Mouse (Mus musculus): Measurements from ENCODE around the gene Uggt1.

Uggt1 gene

DNA sequence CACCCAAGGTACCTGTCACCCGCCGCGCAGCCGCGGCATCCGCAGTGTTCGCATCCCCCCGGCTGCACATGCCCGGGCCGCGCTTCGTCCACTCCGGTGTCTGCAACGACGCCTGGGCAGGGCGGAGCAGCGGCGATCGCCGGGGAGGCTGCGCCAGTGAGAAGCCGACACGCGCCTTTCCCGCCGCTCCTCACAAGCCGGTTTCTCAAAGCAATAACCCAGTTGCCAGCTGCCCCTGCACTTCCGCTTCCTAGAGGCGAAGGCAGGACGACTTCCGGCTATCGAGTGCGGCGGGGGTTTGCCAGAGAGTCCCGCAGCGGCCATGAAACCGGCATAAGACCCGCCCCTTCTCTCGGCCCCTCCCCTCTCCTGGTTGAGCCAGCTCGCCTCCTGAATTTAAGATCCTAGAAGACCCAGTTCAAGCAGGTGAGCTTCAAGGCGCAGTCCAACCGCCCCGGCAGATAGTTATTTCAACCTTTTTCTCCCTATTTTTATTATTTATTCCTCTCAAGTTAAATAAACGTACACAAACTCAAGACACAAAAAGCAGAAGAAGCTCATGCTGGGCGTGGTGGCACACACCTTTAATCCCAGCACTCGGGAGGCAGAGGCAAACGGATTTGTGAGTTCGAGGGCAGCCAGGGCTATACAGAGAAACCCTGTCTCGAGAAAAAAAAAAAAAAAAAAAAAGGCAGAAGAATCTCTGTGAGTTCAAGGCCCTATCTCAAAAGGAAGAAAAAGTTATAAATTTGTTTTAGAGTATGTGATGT is at the start of gene Uggt1:
TSS of gene Uggt1 (minus strand) at position 663 of the 770 bp plus-strand sequence.
- DNase-seq (ENCODE audit: low spot score): peak; percentile 92

DNA sequence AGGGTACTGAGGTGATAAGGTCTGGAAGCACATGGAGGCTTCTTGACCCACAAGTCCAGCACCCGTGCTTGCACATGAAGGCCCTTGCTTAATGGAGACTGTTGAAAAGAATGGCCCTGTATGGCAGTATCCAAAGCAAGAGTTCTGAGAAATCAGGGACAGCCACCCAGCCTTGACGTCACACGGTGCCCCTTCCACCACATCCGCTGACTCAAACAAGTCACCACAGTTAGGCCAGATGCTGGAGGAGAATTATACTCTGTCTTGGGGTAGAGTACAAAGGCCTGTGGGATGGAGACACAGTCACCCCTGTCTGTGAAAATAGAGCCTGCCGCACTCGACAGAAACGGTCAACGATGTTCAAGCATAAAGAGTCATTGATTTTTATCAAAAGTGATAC is 49.0 kb upstream of the Uggt1 start:
- no peak for DNase-seq (ENCODE audit: low spot score)

DNA sequence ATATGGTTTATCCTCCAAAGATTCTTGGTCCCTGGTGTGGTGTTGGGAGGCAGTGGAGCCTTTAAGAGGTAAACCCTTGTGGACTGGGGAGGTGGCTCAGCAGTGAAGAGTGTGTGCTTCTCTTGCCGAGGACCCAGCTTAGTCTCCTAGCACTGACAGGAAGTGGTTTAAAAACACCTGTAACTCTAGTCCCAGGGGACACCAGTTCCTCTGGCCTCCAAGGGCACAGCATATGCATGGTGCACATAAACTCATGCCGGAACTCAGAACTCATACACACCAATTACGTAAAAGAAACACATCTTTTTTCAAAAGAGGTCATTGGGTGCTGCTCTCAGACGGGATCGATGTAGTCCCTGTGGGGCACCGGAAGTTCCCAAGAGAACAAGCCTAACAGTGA is 37.3 kb upstream of the Uggt1 start:
- DNase-seq (ENCODE audit: low spot score): no peak

DNA sequence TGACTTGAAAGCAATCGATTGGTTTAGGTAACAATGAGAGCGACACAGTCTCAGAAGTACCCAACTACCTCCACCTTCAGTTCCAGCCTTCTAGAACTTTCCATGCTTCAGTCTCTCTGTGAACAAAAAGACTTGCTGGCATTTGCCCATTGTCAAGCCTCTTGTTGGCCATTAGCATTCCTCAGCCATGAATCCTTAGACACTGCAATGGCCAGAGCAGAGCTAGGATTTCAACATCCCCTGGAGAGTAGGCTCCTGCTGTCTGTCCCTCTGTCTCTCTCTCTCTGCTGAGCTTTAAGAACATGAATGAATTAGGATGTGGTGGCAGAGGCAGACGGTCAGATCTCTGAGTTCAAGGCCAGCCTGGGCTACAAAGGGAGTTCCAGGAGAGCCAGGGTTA is 36.4 kb upstream of the Uggt1 start:
- no peak for DNase-seq (ENCODE audit: low spot score)

- peak; percentile 72 for DNase-seq (ENCODE audit: low spot score)
Observed at GRCm38 (mm10) chr1:36279202-36279601, 34.7 kb upstream of the Uggt1 start.

DNA sequence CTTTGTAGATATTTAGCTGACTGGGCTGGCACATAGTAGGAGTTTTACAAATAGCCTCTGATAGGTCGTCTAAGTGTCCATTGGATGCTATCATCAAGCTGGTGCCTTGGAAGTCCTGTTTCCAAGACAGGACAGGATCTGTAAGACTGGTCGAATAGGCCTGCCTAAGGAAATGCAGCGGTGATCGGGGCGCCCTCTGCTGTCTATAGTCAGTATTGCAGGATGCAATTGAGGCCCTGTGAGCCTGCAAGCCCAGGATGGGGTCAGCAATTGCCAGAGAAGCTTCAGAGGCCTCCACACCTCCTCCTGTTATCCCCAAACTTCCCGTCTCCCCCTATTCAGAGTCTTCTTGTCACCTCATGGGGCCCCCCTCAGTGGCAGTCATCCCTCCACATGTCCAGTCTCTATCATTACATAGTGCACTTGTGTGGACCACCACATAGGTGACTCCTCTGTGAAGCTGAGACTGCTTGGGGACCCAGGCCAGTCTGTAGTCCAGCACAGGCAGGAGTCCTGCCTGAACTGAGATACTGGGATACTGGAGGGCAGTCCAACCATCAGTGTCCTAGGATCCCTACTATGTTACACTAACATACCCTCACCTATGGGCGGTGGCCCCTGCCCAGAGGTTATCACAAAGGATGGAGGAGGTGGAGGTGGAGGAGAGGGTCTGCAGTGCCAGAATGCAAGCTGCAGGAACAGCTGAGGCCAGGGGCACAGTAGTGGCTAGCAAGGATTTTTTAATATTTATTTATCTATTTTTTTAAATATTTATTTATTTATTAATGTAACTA is 32.9 kb upstream of the Uggt1 start:
- peak; percentile 72 for DNase-seq (ENCODE audit: low spot score)

DNA sequence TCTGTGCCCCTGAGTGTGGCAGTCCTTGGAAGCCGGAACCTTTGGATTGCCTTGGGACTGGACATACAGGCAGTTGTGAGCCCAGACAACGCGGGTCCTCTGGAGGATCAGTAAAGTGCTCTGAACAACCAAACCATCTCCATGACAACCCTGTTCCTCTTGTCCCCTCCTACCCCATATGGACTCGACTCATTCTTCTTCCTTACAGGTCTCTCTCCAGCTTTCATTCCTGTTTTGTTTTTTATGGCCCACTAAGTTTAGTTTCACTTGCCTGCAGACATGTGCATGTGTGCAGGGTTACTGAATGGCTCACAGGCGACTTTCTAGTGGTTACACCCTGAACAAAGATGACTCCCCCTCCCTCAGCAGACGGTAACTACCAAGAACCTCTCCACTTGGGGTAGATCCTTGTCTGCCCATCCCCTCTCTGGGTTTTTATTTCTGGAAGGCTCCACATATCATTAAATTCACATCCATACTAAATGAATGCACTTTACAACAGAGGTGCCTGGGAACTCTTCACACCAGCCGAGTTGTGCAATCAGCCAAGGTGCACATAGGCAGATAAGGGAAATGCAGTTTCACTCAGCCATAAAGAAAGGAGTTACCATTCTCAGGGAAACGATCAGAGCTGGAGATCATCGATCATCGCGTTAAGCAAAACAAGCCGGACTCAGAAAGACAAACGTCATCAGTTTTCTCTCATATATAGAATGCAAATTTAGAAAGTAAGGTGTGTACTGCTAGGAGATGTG is 31.3 kb upstream of the Uggt1 start:
- no peak for DNase-seq (ENCODE audit: low spot score)

- no peak for DNase-seq (ENCODE audit: low spot score)
Observed at GRCm38 (mm10) chr1:36274455-36274854, 29.9 kb upstream of the Uggt1 start, which contains the start of gene Neurl3. Gene Neurl3, minus strand, starts transcription at chr1:36274679.

DNA sequence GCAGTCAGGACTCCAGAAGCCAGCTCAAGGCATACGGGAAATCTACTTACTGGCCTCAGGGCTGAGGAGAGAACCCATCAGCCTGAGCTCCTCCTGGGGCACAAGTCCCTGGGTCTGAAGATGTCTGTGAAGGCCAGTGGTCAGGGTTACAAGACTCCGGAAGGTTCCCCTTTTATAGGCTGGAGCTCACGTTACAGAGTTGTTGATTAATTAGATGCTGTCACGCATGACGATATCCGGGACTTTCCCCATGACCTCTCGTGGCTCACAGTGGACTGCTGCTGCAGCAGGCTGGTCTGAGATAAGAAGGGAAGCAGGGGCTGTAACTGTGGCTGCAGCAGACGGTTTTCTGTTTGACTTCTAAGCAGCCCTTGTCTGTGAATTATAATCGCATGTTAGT is 28.8 kb upstream of the Uggt1 start:
- peak; percentile 30 for DNase-seq (ENCODE audit: low spot score)

GRCm38 (mm10) chr1:36272546-36272945 is 28.0 kb upstream of the Uggt1 start:
- DNase-seq (ENCODE audit: low spot score): no peak

DNA sequence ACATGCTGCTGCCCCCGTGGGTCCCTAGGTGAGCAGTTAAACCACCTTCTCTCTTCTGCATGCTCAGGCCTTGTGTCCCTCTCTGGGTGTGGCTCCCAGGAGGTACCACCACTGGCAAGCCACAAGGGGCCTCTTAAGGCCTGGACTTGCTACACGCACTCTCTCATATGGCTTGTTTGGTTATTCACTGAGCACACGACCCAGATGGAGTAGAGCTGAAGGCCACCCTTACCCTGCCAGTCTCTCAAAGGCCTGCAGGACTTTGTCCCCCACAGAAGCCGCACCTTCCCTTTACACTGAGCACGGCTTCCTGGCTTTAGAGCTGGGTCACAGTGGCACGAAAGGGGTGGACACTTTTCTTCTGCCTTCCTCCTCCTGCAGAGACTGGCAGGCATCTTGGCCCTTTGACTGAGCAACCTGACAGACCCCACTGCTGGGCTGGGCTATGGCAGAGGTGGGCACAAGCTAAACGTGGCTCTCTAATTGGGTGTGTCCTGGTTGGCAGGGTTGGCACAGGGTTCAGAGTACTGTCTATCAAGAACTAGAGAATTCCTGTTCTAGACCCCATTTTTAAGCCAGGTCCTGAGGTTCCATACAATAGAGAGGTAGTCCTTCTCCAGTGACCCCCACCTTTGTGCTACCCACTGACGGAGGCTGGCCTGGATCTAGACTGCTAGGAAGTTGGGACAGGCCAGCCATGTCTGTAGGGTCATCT is 27.2 kb upstream of the Uggt1 start:
- DNase-seq (ENCODE audit: low spot score): no peak

DNA sequence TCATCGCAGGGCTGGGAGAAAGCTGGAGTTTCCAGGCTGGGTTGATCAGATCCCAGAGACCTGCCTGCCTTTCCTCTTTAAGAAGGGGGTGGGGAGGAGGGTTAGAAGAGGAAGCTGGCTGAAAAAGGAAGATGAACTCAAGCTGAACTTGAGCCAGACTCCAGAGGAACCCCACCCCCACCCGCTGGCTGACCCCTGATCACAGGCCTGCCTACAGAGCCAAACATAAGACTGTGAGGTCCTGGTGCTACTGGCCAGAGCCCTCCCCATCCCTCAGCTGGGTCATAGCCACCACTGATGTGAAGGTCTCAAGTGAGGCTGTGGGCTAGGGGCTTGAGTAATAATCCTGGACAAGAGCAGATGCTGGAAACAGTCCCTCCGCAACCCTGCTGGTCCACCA is 26.1 kb upstream of the Uggt1 start:
- no peak for DNase-seq (ENCODE audit: low spot score)

DNA sequence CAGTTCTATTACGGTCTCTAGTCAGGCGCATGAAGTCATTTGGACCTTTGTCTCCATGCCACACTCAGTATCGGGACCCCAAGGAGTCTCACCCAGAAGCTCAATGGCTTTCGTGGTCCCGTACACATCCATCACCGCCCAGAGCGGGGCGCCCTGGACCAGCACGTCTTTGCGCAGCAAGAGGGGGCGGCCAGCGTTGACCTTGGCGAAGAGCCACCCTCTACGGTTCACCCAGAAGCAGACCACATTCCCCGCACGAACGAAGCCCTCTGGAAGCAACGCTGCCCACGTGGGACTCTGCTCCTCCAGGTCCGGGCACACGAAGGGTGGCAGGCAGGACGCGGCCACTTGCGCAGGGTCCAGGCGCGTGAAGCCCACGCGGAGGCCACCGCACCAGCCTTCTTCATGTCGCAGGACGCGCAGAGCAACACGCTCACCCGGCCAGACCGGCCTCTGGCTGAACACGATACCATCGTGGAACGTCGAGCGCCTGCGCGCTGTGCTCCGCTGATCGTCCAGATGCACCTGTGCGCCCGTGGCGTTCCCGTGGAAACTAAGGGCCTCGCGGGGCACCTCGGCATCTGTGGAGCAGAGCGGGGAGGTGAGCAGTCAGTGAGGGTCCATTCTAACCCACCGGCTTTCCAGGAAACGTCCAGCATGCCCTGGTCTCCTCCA is 24.7 kb upstream of the Uggt1 start:
- DNase-seq (ENCODE audit: low spot score): no peak

DNA sequence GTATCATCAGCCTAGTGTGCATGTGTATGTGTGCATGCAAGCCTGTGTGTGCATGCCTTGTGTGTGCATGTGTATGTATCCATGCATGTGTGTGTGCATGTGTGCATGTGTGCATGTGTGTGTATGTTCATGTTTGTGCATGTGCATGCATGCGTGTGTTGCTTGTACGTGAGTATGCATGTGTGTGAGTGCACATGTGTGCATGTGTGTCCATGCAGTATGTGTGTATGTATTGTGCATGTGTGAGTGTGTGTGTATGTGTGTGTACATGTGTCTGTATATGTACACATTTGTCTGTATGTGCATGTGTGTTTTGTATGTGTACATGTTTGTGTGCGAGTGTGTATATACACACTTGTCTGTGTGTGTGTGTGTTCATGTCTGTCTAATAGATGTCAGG is 23.1 kb upstream of the Uggt1 start:
- no peak for DNase-seq (ENCODE audit: low spot score)

DNA sequence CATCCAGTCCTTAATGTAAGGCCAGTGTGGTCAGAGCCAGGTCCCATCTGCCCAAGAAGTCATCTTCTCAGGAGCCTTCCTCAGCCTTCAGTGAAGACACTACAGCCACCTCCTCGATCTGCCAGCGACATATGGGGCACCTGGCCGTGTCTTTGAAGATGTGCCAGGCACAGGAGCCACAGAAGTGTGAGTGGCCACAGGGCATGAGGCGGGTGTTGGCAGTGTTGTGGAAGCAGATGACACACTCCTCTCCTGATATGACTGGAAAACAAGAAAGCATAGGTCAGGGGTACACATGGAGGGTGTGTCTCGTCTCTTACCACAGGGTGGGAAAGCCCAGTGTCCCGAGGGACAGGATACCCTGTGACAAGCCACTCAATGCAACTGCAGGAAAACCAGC is 21.8 kb upstream of the Uggt1 start:
- DNase-seq (ENCODE audit: low spot score): no peak

DNA sequence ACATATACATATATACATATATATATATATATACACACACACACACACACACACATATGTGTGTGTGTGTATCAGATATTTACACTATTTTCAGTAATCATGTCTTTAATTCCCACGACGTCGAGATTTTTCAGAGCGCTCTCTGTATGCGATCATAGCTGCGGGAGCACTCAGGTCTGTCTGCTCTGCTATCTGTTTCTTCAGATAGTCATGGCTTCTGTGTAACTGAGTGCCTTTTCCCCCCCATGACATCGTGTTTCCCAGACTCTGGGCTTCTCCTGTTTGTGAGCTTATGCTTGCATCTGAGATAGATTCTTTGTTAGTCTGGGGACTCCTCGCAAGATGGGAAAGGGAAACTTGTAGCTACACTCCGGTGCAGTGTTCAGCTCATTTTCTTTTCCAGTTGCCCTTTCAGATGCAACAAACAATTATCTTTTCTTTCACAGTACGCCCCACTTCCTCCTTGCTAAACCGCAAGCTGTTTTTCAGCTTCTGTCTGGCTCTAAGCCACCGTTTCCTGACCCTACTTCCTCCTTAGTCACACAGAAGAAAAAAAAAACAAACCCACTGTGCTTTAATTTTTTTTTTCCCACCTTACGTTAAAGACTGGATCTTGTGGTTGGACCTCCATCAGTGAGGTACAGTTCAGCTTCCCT is 19.4 kb upstream of the Uggt1 start:
- no peak for DNase-seq (ENCODE audit: low spot score)

DNA sequence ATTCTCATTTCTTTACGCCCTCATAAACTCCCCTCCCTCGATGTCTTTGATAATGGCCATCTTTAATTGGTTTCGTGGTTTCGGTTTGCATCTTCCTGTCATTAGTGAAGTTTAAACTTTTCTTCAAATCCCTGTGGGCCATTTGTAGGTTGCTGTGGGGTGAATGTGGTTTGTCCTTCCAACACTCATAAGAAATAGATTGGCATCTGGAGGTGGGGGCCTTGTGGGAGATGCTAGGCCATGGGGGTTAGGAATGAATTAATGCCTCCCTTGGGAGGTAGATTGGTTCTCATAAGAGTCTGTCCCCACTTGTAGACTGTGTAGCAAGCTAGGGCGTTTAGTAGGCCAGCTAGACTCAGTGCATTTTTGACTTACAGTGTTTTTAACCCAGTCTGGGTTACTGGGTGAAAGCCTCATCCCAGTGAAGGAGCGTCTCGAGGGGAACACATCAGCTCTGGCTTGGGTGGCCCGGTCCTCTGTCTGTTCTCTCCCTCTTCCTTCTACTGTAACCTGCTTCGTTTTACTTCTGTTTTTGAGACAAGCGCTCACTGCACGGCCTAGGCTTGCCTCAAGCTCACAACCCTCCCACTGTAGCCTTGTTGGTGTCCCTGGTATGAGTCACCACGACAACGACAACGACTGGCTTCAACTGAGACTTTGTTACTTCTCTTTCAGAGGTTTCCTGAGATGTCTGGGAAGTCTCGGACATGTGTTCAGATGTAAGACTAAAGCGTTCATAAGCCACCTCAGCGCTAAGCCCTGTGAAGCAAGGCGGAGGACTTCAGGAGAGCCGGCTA is 17.4 kb upstream of the Uggt1 start:
- no peak for DNase-seq (ENCODE audit: low spot score)

GRCm38 (mm10) chr1:36260418-36260817 is 15.9 kb upstream of the Uggt1 start:
- DNase-seq (ENCODE audit: low spot score): no peak

- DNase-seq (ENCODE audit: low spot score): no peak
Observed at GRCm38 (mm10) chr1:36259281-36259680, 14.8 kb upstream of the Uggt1 start.

- DNase-seq (ENCODE audit: low spot score): no peak
Observed at GRCm38 (mm10) chr1:36258631-36259030, 14.1 kb upstream of the Uggt1 start.
